9 mouse cellular contexts compared by ENCODE assay signal in genomic region chr9:83967439-83968050, GRCm38 (mm10).
"Had no signal": no experiment of that assay in that cellular context is flagged by ENCODE, and none has a peak within 500 bp of the region (broad histone marks: within the 10 kb centered on the region; RNA-seq: fewer than 3 reads in every experiment).

No protein-coding gene starts in this region.

- DNase-seq: kidney, postnatal 25 days; layer of hippocampus, adult 9-11 months; liver; liver, embryonic 13.5 days; lung, adult 2 months; retina, postnatal 1 day; right cerebral cortex, postnatal 25 days; spleen, adult 18-20 months; thymus, postnatal 25 days had no signal
